Comparison of ENCODE assay signal across 8 mouse cellular contexts in genomic region chr14:121108439-121109115, GRCm38 (mm10).
DNase-seq lines count a peak whose midpoint lies in the region; ATAC-seq and TF ChIP-seq lines count a peak whose summit lies in the region.

No protein-coding gene starts in this region.

- 0 out of 2 replicates have a peak, but pooled peaks have one; percentile 42 for TF ChIP-seq EP300 in lung, postnatal 0 days (IDR thresholded peaks at IDR 0.05)

- no peaks in the 10 kb centered on the region for H3K27me3 ChIP-seq in lung, postnatal 0 days (replicated peaks; ENCODE audit: insufficient read depth, low read length)

- WGBS in lung, postnatal 0 days, result 13% methylated on average over 8 of the region's 8 CpGs

- H3K4me1 ChIP-seq in lung, postnatal 0 days (ENCODE audit: insufficient read depth, low read depth, low read length), result peaks cover 16% of the 10 kb centered on the region

- ATAC-seq in lung, postnatal 0 days, result peak; percentile 26
- ATAC-seq in activated CD4-positive, CD25-positive, alpha-beta regulatory T cell, adult 4 months, result no peak

- H3K36me3 ChIP-seq in lung, postnatal 0 days (ENCODE audit: insufficient read depth, low read length), result no peaks in the 10 kb centered on the region

- TF ChIP-seq CTCF in lung, postnatal 0 days (IDR thresholded peaks at IDR 0.05), result no peak

- no peak overlapping the region for H3K4me2 ChIP-seq in lung, postnatal 0 days (replicated peaks; ENCODE audit: low read depth, low read length)

- H3K9ac ChIP-seq in lung, postnatal 0 days (replicated peaks; ENCODE audit: low read depth), result no peak overlapping the region

- no peaks in the 10 kb centered on the region for H3K9me3 ChIP-seq in lung, postnatal 0 days (ENCODE audit: low read length)

- peak overlapping the region; percentile 51 for H3K27ac ChIP-seq in lung, postnatal 0 days (ENCODE audit: low read length)

- peak; percentile 52 for DNase-seq in adrenal gland, adult 2 months
- no peak for DNase-seq in adrenal gland, adult 8-10 months
- peak; percentile 65 for DNase-seq in fat pad, adult 2 months (ENCODE audit: extremely low read depth, low read depth, low spot score)
- DNase-seq in kidney, adult 11 months, result peak; percentile 76
- peak; percentile 61 for DNase-seq in lung, postnatal 0 days (ENCODE audit: low spot score)
- DNase-seq in right cerebral cortex, postnatal 36 days (ENCODE audit: low spot score in 2 of 2), result no peak
- DNase-seq in layer of hippocampus, adult 18-20 months (ENCODE audit: low spot score in 2 of 2), result no peak

- H3K4me3 ChIP-seq in lung, postnatal 0 days (ENCODE audit: low read depth, low read length), result no peak overlapping the region

Comparison
In these comparisons a context has a peak if more than half of its experiments do, and no peak if none do; other contexts are left out.
1. DNase-seq: peak in adrenal gland, adult 2 months (single experiment), fat pad, adult 2 months (single experiment), kidney, adult 11 months (single experiment) and lung, postnatal 0 days (single experiment); none in adrenal gland, adult 8-10 months (single experiment), right cerebral cortex, postnatal 36 days (0 of 2) and layer of hippocampus, adult 18-20 months (0 of 2).